Mouse (Mus musculus) intestine, embryonic 15.5 days (tissue): ENCODE measurements around the gene Msl3. TPM values are rescaled to one million over a fixed set of nuclear protein-coding genes. Genes with fewer than 3 reads are reported as not detected.
A peak's percentile ranks its signal among the peaks of the same experiment; 100 is the strongest.
"Not testable (repeated sequence)": the region's sequence is repeated elsewhere in the genome, so short reads cannot be mapped to it uniquely, and the experiment has no call there.

Source experiments
- ATAC-seq: fragments of 200-750 bp; cut with Nextera tagmentation; 2 replicates; pipeline ENCODE4 v1.8.0; 2017; ENCODE audit warnings: moderate TSS enrichment, moderate library complexity
- H3K27ac ChIP-seq: fragments of 300-500 bp; sonication (generic); 2 replicates; pipeline ENCODE4 v1.5.1; 2015; ENCODE audit warnings: mild to moderate bottlenecking, inconsistent platforms
- H3K27me3 ChIP-seq: fragments of 300-500 bp; sonication (generic); replicated peaks from 2 replicates; pipeline ENCODE4 v1.6.1; 2015; ENCODE audit warnings: inconsistent platforms
- H3K36me3 ChIP-seq: fragments of 300-500 bp; sonication (generic); 2 replicates; pipeline ENCODE4 v1.6.1; 2015; ENCODE audit warnings: inconsistent platforms
- H3K4me1 ChIP-seq: fragments of 300-500 bp; sonication (generic); replicated peaks from 2 replicates; pipeline ENCODE4 v1.6.1; 2015; ENCODE audit warnings: inconsistent platforms
- H3K4me2 ChIP-seq: fragments of 300-500 bp; sonication (generic); replicated peaks from 2 replicates; pipeline ENCODE4 v1.6.1; 2015; ENCODE audit warnings: mild to moderate bottlenecking, inconsistent platforms
- H3K4me3 ChIP-seq: fragments of 300-500 bp; sonication (generic); replicated peaks from 2 replicates; pipeline ENCODE4 v1.5.1; 2015; ENCODE audit warnings: inconsistent platforms
- H3K9ac ChIP-seq: fragments of 300-500 bp; sonication (generic); 2 replicates; pipeline ENCODE4 v1.6.1; 2015; ENCODE audit warnings: inconsistent platforms
- H3K9me3 ChIP-seq: fragments of 300-500 bp; sonication (generic); 2 replicates; pipeline ENCODE4 v1.6.1; 2016; ENCODE audit warnings: inconsistent platforms
- WGBS: fragments of 180-500 bp; shearing (Covaris S2); methylation state at CpG from one replicate; pipeline ENCODE4 v1.1.7; 2015; 5-methylcytosine and 5-hydroxymethylcytosine counted together
- polyA plus RNA-seq: library from polyadenylated mRNA; unstranded; fragments of >200 nt; fragmentation: Nextera tagmentation; extraction: Ambion mirVana; gene quantifications from 2 replicates; pipeline ENCODE4 v1.2.1, GENCODE M21; 2015

The Msl3 gene
- polyA plus RNA-seq, result 33.8 and 37.6 TPM in 2 replicates

- H3K36me3 ChIP-seq, result no peaks in the 10 kb centered on the region
- H3K9me3 ChIP-seq, result no peaks in the 10 kb centered on the region
- H3K27me3 ChIP-seq, result no peaks in the 10 kb centered on the region
- H3K4me1 ChIP-seq, result no peaks in the 10 kb centered on the region
- ATAC-seq, result peak; percentile 97
- peak within 1 kb of the TSS; percentile 96 for H3K27ac ChIP-seq
- peak within 1 kb of the TSS; percentile 53 for H3K4me3 ChIP-seq
- 25% methylated on average over 75 of the region's 88 CpGs for WGBS
- peak within 1 kb of the TSS; percentile 62 for H3K9ac ChIP-seq
- H3K4me2 ChIP-seq, result peak within 1 kb of the TSS; percentile 81
Measured at GRCm38 (mm10) chrX:168673525-168674406, at the start of gene Msl3. Gene Msl3, minus strand, starts transcription at chrX:168673898.

- no peak overlapping the region for H3K9ac ChIP-seq
- H3K27ac ChIP-seq, result no peak overlapping the region
- no peak overlapping the region for H3K4me3 ChIP-seq
- no peaks in the 10 kb centered on the region for H3K9me3 ChIP-seq
- no peaks in the 10 kb centered on the region for H3K27me3 ChIP-seq
- no peak overlapping the region for H3K4me2 ChIP-seq
- 47% methylated on average over 2 of the region's 2 CpGs for WGBS
- H3K4me1 ChIP-seq, result no peaks in the 10 kb centered on the region
- no peaks in the 10 kb centered on the region for H3K36me3 ChIP-seq
- ATAC-seq, result no peak
Measured at GRCm38 (mm10) chrX:168717969-168718368, 44.3 kb upstream of the Msl3 start.

GRCm38 (mm10) chrX:168674407-168674962 is 787 bp upstream of the Msl3 start:
- no peaks in the 10 kb centered on the region for H3K27me3 ChIP-seq
- H3K9me3 ChIP-seq, result no peaks in the 10 kb centered on the region
- H3K36me3 ChIP-seq, result no peaks in the 10 kb centered on the region
- 35% methylated on average over 10 of the region's 10 CpGs for WGBS
- peak overlapping the region; percentile 96 for H3K27ac ChIP-seq
- H3K4me1 ChIP-seq, result no peaks in the 10 kb centered on the region
- peak overlapping the region; percentile 53 for H3K4me3 ChIP-seq
- no peak for ATAC-seq
- H3K9ac ChIP-seq, result peak overlapping the region; percentile 62
- H3K4me2 ChIP-seq, result peak overlapping the region; percentile 81

- peak overlapping the region; percentile 96 for H3K27ac ChIP-seq
- WGBS, result 26% methylated on average over 31 of the region's 31 CpGs
- no peak for ATAC-seq
- no peaks in the 10 kb centered on the region for H3K4me1 ChIP-seq
- peak overlapping the region; percentile 81 for H3K4me2 ChIP-seq
- peak overlapping the region; percentile 62 for H3K9ac ChIP-seq
- H3K9me3 ChIP-seq, result no peaks in the 10 kb centered on the region
- peak overlapping the region; percentile 53 for H3K4me3 ChIP-seq
- H3K27me3 ChIP-seq, result no peaks in the 10 kb centered on the region
- no peaks in the 10 kb centered on the region for H3K36me3 ChIP-seq
Measured at GRCm38 (mm10) chrX:168672913-168673524, 679 bp downstream of the Msl3 start.

GRCm38 (mm10) chrX:168672425-168672824 is 1.3 kb downstream of the Msl3 start:
- Histone ChIP-seq H3K9ac (peak overlapping the region; percentile 62), H3K27me3 (no peaks in the 10 kb centered on the region), H3K4me1 (no peaks in the 10 kb centered on the region), H3K4me3 (peak overlapping the region; percentile 53), H3K36me3 (no peaks in the 10 kb centered on the region), H3K4me2 (peak overlapping the region; percentile 81), H3K27ac (0 out of 2 replicates have a peak overlapping the region, but pooled peaks have one; percentile 96), H3K9me3 (no peaks in the 10 kb centered on the region)
- ATAC-seq, result peak; percentile 75
- WGBS, result 15% methylated on average over 9 of the region's 9 CpGs

- ATAC-seq, result no peak
- 0 out of 2 replicates have a peak, but pooled peaks cover 3% of the 10 kb centered on the region for H3K27me3 ChIP-seq
- no peak overlapping the region for H3K4me2 ChIP-seq
- no peaks in the 10 kb centered on the region for H3K36me3 ChIP-seq
- H3K4me3 ChIP-seq, result no peak overlapping the region
- no peaks in the 10 kb centered on the region for H3K9me3 ChIP-seq
- no peak overlapping the region for H3K27ac ChIP-seq
- H3K9ac ChIP-seq, result no peak overlapping the region
- 73% methylated on average over 12 of the region's 12 CpGs for WGBS
- H3K4me1 ChIP-seq, result no peaks in the 10 kb centered on the region
Measured at GRCm38 (mm10) chrX:168663982-168664689, 9.6 kb downstream of the Msl3 start.

- Histone ChIP-seq H3K4me2 (no peak overlapping the region), H3K36me3 (no peaks in the 10 kb centered on the region), H3K4me3 (no peak overlapping the region), H3K27me3 (0 out of 2 replicates have a peak, but pooled peaks cover 3% of the 10 kb centered on the region), H3K9ac (no peak overlapping the region), H3K27ac (no peak overlapping the region), H3K9me3 (no peaks in the 10 kb centered on the region), H3K4me1 (no peaks in the 10 kb centered on the region)
- no peak for ATAC-seq
- WGBS, result 65% methylated on average over 4 of the region's 4 CpGs
Measured at GRCm38 (mm10) chrX:168660236-168660635, 13.5 kb downstream of the Msl3 start.

- not testable (repeated sequence) for ATAC-seq, H3K4me1 ChIP-seq, H3K9me3 ChIP-seq, H3K27ac ChIP-seq, H3K4me3 ChIP-seq, H3K36me3 ChIP-seq, H3K27me3 ChIP-seq, H3K9ac ChIP-seq, H3K4me2 ChIP-seq
- 64% methylated on average over 4 of the region's 4 CpGs for WGBS
Measured at GRCm38 (mm10) chrX:168659803-168660202, 13.9 kb downstream of the Msl3 start.

GRCm38 (mm10) chrX:168659275-168659674 is 14.4 kb downstream of the Msl3 start:
- H3K4me1 ChIP-seq, result no peaks in the 10 kb centered on the region
- 82% methylated on average over 3 of the region's 3 CpGs for WGBS

GRCm38 (mm10) chrX:168657795-168658194 is 15.9 kb downstream of the Msl3 start:
- no peak overlapping the region for H3K27ac ChIP-seq
- 84% methylated on average over 1 of the region's 1 CpGs for WGBS

More at GRCm38 (mm10) chrX:168659275-168659674, 14.4 kb downstream of the Msl3 start:
- Histone ChIP-seq H3K9ac (no peak overlapping the region), H3K36me3 (no peaks in the 10 kb centered on the region), H3K4me2 (no peak overlapping the region), H3K4me3 (no peak overlapping the region), H3K27me3 (0 out of 2 replicates have a peak, but pooled peaks cover 3% of the 10 kb centered on the region), H3K9me3 (no peaks in the 10 kb centered on the region), H3K27ac (no peak overlapping the region)
- ATAC-seq, result no peak

GRCm38 (mm10) chrX:168649336-168649735 is 24.4 kb downstream of the Msl3 start:
- H3K36me3 ChIP-seq, result no peaks in the 10 kb centered on the region
- H3K27ac ChIP-seq, result no peak overlapping the region
- ATAC-seq, result no peak
- no peaks in the 10 kb centered on the region for H3K4me1 ChIP-seq
- no peak overlapping the region for H3K4me2 ChIP-seq
- no peak overlapping the region for H3K4me3 ChIP-seq
- H3K9ac ChIP-seq, result no peak overlapping the region
- H3K27me3 ChIP-seq, result 0 out of 2 replicates have a peak, but pooled peaks cover 2% of the 10 kb centered on the region
- H3K9me3 ChIP-seq, result no peaks in the 10 kb centered on the region
- 71% methylated on average over 2 of the region's 2 CpGs for WGBS

More at GRCm38 (mm10) chrX:168657795-168658194, 15.9 kb downstream of the Msl3 start:
- Histone ChIP-seq H3K9ac (no peak overlapping the region), H3K36me3 (no peaks in the 10 kb centered on the region), H3K27me3 (no peaks in the 10 kb centered on the region), H3K4me3 (no peak overlapping the region), H3K4me1 (no peaks in the 10 kb centered on the region), H3K9me3 (no peaks in the 10 kb centered on the region), H3K4me2 (no peak overlapping the region)
- no peak for ATAC-seq

- Histone ChIP-seq H3K27ac (no peak overlapping the region), H3K4me1 (no peaks in the 10 kb centered on the region)
Measured at GRCm38 (mm10) chrX:168647746-168648145, 26.0 kb downstream of the Msl3 start.

More at GRCm38 (mm10) chrX:168647746-168648145, 26.0 kb downstream of the Msl3 start:
- no peak for ATAC-seq
- Histone ChIP-seq H3K4me3 (no peak overlapping the region), H3K9ac (no peak overlapping the region), H3K4me2 (no peak overlapping the region), H3K9me3 (no peaks in the 10 kb centered on the region), H3K36me3 (no peaks in the 10 kb centered on the region), H3K27me3 (0 out of 2 replicates have a peak, but pooled peaks cover 2% of the 10 kb centered on the region)
- 77% methylated on average over 3 of the region's 3 CpGs for WGBS
